Mouse (Mus musculus) kidney, embryonic 14.5 days (tissue): Measurements from ENCODE around the gene Stub1. TPM values are rescaled to one million over a fixed set of nuclear protein-coding genes. Genes with fewer than 3 reads are reported as not detected.
A peak's percentile ranks its signal among the peaks of the same experiment; 100 is the strongest.

Experiments used
- ATAC-seq: fragments of 200-750 bp; cut with Nextera tagmentation; 2 replicates; pipeline ENCODE4 v1.8.0; 2017; ENCODE audit warnings: moderate number of reproducible peaks, mild to moderate bottlenecking, moderate TSS enrichment, moderate library complexity; ENCODE audit not compliant: low FRiP score, low TSS enrichment
- H3K27ac ChIP-seq: fragments of 300-500 bp; sonication (generic); 2 replicates; pipeline ENCODE4 v1.5.1; 2014; ENCODE audit warnings: low read depth, mild to moderate bottlenecking, low read length, moderate library complexity, mixed read lengths
- H3K27me3 ChIP-seq: fragments of 300-500 bp; sonication (generic); 2 replicates; pipeline ENCODE4 v1.6.1; 2014; ENCODE audit warnings: mild to moderate bottlenecking, low read length; ENCODE audit not compliant: control insufficient read depth, insufficient read depth
- H3K36me3 ChIP-seq: fragments of 300-500 bp; sonication (generic); 2 replicates; pipeline ENCODE4 v1.6.1; 2014; ENCODE audit warnings: low read length, mixed read lengths; ENCODE audit not compliant: control insufficient read depth, insufficient read depth
- H3K4me1 ChIP-seq: fragments of 300-500 bp; sonication (generic); 2 replicates; pipeline ENCODE4 v1.6.1; 2014; ENCODE audit warnings: low read length, mixed read lengths; ENCODE audit not compliant: control insufficient read depth, insufficient read depth
- H3K4me2 ChIP-seq: fragments of 300-500 bp; sonication (generic); replicated peaks from 2 replicates; pipeline ENCODE4 v1.6.1; 2014; ENCODE audit warnings: low read depth, mild to moderate bottlenecking, low read length
- H3K4me3 ChIP-seq: fragments of 300-500 bp; sonication (generic); 2 replicates; pipeline ENCODE4 v1.5.1; 2014; ENCODE audit warnings: mild to moderate bottlenecking, low read length
- H3K9ac ChIP-seq: fragments of 300-500 bp; sonication (generic); 2 replicates; pipeline ENCODE4 v1.6.1; 2014; ENCODE audit warnings: low read depth, mild to moderate bottlenecking, low read length, moderate library complexity
- H3K9me3 ChIP-seq: fragments of 300-500 bp; sonication (generic); 2 replicates; pipeline ENCODE4 v1.6.1; 2016; ENCODE audit warnings: low read length; ENCODE audit not compliant: control insufficient read depth
- WGBS: fragments of 180-500 bp; shearing (Covaris S2); extraction: QIAGEN DNeasy Blood & Tissue Kit; methylation state at CpG from one replicate; pipeline ENCODE4 v1.1.7; 2014; 5-methylcytosine and 5-hydroxymethylcytosine counted together
- polyA plus RNA-seq: library from polyadenylated mRNA; unstranded; fragments of >200 nt; fragmentation: Nextera tagmentation; extraction: Ambion mirVana; gene quantifications from 2 replicates; pipeline ENCODE4 v1.2.1, GENCODE M21; 2014

The Stub1 gene
- polyA plus RNA-seq, 1 experiment from 2014 or later = 350 TPM

DNA sequence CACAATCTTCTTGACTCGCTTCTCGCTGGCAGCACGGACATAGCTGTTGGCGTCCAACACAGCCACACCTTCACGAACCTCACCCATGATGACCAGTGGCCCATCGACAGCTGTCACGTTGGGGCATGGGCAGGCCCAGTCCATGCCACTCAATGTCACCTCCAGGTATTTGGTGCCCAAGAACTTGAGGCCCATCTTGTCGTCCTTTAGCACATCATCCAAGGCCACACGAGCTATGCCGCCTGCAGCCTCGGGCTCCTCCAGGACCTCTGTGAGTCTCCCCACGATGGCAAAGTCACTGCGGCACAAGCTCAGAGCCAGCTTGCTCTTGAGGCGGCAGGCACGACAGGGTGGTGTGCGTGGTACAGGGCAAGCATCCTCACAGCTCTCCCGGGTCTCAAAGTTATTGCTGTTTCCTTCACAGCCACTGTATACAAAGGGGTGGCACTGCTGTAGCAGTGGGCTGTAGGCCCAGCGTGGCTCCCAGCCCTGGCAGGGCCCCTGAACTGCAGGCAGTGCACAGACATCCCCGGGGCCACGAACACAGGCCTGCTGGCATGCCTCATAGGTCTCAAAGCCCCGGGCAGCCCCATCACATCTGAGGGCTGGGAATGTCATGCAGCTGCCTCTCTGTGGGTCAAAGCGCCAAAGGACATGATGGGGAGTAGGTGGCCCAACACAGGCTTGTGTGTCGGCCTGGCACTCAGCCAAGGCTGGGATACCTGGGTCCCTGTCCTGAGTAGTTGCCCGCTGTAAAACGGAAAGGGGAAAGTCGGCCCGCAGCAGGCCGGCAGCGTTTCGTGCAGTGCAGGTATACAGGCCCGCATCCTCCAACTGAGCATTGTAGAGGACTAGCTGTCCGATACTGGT, 44.8 kb upstream of the Stub1 start:
- Histone ChIP-seq H3K27ac (no peak overlapping the region), H3K4me1 (peaks cover 33% of the 10 kb centered on the region), H3K4me3 (no peak overlapping the region), H3K36me3 (peaks cover 29% of the 10 kb centered on the region), H3K27me3 (no peaks in the 10 kb centered on the region), H3K9me3 (no peaks in the 10 kb centered on the region), H3K9ac (no peak overlapping the region), H3K4me2 (no peak overlapping the region)
- no peak for ATAC-seq
- WGBS = 93% methylated on average over 32 of the region's 32 CpGs

DNA sequence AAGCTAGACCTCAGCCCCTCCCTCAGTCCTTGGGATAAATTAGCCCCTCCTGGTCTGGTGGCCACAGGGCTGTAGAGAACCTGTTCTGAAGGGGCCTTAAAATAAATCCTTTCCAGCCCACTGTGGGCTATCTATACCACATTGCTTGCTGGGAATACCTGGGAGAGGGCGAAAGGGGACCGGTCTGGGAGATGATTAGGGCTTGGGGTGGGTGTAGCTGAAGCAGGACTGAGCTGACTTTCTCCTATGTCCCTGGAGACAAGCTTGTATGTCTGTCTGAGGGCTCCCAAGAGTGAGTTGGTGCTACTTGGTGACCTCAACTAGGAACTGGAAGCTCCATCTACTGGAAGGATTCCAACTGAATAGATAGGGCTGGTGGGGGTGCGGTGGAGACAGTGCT, 43.8 kb upstream of the Stub1 start:
- no peaks in the 10 kb centered on the region for H3K9me3 ChIP-seq
- H3K9ac ChIP-seq = no peak overlapping the region
- H3K36me3 ChIP-seq = peaks cover 20% of the 10 kb centered on the region
- WGBS = 95% methylated on average over 3 of the region's 3 CpGs
- H3K4me3 ChIP-seq = no peak overlapping the region
- no peak for ATAC-seq
- H3K4me1 ChIP-seq = peaks cover 33% of the 10 kb centered on the region
- H3K27ac ChIP-seq = no peak overlapping the region
- no peak overlapping the region for H3K4me2 ChIP-seq
- H3K27me3 ChIP-seq = no peaks in the 10 kb centered on the region

DNA sequence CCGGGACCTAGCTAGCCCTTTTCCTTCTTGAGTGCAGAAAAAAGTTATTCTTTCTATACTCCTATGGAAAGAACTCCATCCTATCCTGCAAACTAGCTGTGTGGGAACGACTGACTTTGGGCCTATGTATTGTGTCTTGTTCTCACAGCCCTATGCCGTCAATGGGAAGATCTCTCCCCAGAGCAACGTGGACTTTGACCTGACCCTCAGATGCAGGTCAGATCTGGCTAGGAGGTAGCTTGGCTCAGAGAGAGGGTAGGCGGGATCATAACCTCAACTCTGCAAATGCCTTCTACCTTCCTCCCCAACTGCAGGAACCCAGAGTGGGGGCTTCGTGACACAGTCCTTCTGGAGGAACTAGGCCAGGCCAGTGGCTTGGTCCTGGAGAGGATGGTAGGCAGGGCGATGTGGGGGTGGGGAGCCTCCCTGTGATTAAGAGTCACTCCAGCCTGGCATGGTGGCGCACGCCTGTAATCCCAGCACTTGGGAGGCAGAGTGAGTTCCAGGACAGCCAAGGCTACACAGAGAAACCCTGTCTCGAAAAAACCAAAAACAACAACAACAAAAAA, 43.2 kb upstream of the Stub1 start:
- Histone ChIP-seq H3K4me1 (peaks cover 30% of the 10 kb centered on the region), H3K36me3 (peaks cover 17% of the 10 kb centered on the region), H3K27me3 (no peaks in the 10 kb centered on the region), H3K27ac (0 out of 2 replicates have a peak overlapping the region, but pooled peaks have one; percentile 1), H3K9ac (peak overlapping the region; percentile 75), H3K9me3 (no peaks in the 10 kb centered on the region), H3K4me2 (peak overlapping the region; percentile 73), H3K4me3 (peak overlapping the region; percentile 69)
- WGBS = 63% methylated on average over 10 of the region's 10 CpGs
- no peak for ATAC-seq

DNA sequence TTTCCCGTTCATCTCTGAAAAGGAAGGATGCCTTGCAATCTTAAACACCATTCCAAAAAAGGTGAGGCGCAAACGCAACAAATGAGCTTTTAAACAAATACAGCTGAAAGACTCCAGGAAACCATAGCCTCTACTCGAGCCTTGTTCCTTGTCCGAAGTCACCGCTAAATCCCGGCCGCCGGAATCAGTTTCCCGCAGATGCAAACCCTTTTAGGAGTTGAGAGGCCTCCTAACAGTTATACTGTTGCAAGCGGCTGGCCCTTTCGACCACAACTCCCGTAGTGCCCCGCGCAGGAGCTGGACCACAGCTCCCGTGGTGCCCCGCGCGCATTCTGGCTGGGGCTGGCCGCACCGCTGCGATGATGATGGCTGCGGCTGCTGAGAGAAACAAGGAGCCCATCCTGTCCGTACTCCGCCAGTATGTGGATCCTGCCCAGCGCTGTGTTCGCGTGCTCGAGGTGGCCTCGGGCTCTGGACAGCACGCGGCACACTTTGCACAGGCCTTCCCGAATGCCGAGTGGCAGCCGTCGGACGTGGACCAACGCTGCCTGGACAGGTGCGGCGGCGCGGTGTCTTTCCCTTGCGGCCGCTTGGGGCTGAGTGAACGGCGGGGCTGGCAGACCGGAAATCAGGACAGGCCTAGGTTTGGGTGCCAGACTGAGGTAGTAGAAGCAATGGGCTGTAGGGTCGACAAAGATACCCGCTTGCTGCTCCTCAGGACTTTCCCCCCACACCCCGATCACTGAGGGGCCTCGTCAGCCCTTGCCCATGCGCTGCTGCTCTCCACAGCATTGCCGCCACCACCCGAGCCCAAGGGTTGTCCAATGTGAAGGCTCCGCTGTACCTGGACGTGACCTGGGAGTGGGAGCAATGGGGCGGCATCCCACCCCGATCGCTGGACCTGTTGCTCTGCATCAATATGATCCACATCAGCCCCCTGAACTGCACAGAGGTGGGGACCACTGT, 42.2 kb upstream of the Stub1 start:
- Histone ChIP-seq H3K27me3 (no peaks in the 10 kb centered on the region), H3K9ac (peak overlapping the region; percentile 75), H3K4me2 (peak overlapping the region; percentile 73), H3K27ac (peak overlapping the region; percentile 93), H3K9me3 (no peaks in the 10 kb centered on the region), H3K4me1 (peaks cover 22% of the 10 kb centered on the region), H3K36me3 (peaks cover 17% of the 10 kb centered on the region), H3K4me3 (peak overlapping the region; percentile 69)
- ATAC-seq = peak; percentile 91
- WGBS = 1% methylated on average over 59 of the region's 59 CpGs

DNA sequence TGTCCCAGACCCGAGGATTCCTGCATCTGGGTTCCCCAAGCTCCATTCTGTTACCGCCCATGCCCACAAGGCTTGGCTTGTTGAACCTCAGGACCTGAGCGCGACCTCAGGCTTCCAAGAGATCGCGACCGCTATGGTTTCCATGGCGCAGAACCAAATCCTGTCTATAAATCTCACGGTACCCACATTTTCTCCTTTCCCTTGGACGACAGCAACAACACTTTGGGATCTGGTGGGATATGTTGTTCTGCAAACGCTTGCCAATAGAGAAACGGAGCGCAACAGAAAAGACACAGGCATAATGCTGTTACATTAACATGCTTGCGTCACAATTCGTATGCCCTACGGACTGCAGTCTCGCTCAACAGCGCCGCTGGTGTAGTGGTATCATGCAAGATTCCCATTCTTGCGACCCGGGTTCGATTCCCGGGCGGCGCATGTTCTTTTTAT, 41.5 kb upstream of the Stub1 start, which contains the start of gene Mettl26:
TSS of gene Mettl26 (plus strand) at position 354 of the 450 bp plus-strand sequence.
- ATAC-seq = peak; percentile 72
- H3K4me3 ChIP-seq = peak within 1 kb of the TSS; percentile 69
- H3K4me1 ChIP-seq = peaks cover 16% of the 10 kb centered on the region; the same call in 1 of the 2 replicates
- no peaks in the 10 kb centered on the region for H3K27me3 ChIP-seq
- H3K9me3 ChIP-seq = no peaks in the 10 kb centered on the region
- peak within 1 kb of the TSS; percentile 75 for H3K9ac ChIP-seq
- peak within 1 kb of the TSS; percentile 93 for H3K27ac ChIP-seq
- under 1% methylated on average over 25 of the region's 25 CpGs for WGBS
- H3K4me2 ChIP-seq = peak within 1 kb of the TSS; percentile 73
- peaks cover 17% of the 10 kb centered on the region for H3K36me3 ChIP-seq

DNA sequence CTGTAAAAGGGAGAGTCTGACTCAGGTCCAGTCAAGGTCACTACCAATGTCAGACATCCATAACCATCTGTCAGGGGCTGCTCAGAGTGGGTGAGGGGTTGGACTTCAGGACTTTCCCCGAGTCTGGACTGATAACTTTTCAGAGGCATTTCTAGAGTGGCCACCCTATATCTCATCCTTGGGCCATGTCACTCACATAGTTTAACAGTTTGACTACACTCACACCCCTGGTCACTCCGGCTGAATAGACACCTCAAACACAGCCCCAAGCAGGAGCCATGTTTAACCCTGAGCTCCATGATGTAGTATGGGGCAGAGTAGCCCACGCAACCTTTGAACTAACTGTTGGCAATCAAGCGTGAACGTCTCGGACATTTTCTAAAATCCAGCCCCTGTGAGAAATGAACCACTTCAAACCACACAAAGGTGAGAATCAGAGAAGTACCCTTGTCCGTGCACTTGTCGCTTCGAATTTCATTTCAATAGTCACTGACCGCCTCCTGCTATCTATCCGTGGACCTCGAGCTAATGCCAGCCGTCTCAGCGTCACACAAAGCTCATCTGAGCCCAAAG, 41.0 kb upstream of the Stub1 start:
- H3K4me2 ChIP-seq = peak overlapping the region; percentile 73

DNA sequence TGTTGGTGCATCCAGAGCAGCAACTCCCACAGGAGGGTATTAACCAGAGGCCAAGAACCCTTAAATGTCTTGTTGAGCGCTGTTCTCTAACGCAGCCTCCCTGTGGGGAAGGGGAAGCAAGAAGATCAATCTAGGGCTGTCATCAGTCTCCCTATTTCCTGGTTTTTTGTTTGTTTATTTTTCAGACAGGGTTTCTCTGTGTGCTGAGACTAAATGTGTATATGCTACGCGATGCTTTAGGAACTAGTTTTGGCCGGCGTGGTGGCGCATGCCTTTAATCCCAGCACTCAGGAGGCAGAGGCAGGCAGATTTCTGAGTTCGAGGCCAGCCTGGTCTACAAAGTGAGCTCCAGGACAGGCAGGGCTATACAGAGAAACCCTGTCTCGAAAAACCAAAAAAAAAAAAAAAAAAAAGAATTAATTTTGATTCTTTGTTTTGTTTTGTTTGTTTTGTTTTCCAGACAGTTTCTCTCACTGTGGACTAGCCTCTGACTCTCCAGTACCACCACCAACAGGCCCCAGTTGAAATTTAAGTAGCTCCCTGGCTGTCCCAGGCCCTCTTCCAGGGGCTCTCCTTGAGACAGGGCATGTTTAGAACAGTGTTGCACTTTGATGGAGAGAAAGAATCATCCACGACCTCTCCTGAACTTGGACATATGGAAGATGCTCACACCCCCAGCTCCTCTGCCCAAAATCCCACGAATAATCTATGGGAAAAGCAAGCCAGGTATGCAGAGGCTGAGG, 40.4 kb upstream of the Stub1 start:
- Histone ChIP-seq H3K36me3 (peaks cover 11% of the 10 kb centered on the region), H3K9me3 (no peaks in the 10 kb centered on the region), H3K4me1 (peaks cover 21% of the 10 kb centered on the region; the same call in 1 of the 2 replicates), H3K27me3 (no peaks in the 10 kb centered on the region), H3K4me2 (peak overlapping the region; percentile 73; the same call in 1 of the 2 replicates), H3K27ac (no peak overlapping the region), H3K4me3 (peak overlapping the region; percentile 69; the same call in 1 of the 2 replicates), H3K9ac (no peak overlapping the region)
- 69% methylated on average over 11 of the region's 11 CpGs for WGBS
- no peak for ATAC-seq

More for the DNA sequence above, 41.0 kb upstream of the Stub1 start:
- H3K4me1 ChIP-seq = peaks cover 16% of the 10 kb centered on the region; the same call in 1 of the 2 replicates
- H3K36me3 ChIP-seq = peaks cover 17% of the 10 kb centered on the region
- peak overlapping the region; percentile 69 for H3K4me3 ChIP-seq
- peak overlapping the region; percentile 79 for H3K27ac ChIP-seq
- H3K9ac ChIP-seq = peak overlapping the region; percentile 75; the same call in 1 of the 2 replicates
- H3K27me3 ChIP-seq = no peaks in the 10 kb centered on the region
- WGBS = 5% methylated on average over 14 of the region's 14 CpGs
- 0 out of 2 replicates have a peak, but pooled peaks have one; percentile 9 for ATAC-seq
- H3K9me3 ChIP-seq = no peaks in the 10 kb centered on the region
